Mouse (Mus musculus): ENCODE results near the gene Shc1.

Shc1 gene

DNA sequence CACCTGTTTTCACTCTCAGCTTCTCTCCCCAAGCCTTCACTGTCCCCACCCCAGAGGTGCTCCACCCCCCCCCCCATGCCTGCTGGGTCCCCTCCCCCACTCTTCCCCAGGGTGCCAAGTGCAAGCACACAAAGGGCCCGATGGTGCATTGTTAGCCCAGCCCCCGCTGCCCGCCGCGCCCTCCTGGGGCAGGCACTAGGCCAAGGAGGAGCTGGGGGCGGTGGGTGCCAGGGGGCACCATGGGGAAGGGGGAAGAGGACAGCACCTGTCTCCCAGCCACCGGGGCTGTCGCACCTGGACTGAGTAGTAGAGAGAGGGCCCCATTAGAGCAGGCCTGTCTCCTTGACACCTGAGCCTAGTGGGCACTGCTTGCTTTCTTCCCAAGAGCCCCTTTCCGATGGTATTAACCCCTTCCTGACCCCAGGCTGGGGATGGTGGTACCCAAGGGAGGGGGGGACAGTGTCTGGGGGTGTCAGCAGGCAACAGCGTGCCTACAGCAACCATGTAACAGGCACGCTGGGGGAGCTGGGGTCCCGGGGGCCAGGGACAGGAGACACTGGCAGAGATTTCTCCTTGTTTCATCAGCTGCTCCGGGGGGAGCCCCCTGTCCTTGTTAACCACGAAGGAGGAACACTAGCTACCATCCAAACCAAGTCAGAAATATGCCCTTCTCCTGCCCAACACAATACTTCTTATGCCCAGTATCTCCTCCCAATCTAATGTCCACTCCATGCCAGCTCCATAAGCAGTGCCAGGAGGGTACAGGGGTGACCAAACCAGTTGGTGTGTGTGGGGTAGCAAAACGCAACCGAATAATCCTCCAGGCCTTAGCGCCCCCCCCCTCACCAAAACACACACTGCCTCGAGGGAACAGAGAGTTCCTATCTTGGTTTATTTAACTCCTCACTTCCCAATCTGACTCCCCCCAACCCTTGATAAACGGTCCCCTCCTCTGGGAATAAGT lies 27.3 kb upstream of the Shc1 start:
- DNase-seq (ENCODE audit: low spot score): peak; percentile 13

DNA sequence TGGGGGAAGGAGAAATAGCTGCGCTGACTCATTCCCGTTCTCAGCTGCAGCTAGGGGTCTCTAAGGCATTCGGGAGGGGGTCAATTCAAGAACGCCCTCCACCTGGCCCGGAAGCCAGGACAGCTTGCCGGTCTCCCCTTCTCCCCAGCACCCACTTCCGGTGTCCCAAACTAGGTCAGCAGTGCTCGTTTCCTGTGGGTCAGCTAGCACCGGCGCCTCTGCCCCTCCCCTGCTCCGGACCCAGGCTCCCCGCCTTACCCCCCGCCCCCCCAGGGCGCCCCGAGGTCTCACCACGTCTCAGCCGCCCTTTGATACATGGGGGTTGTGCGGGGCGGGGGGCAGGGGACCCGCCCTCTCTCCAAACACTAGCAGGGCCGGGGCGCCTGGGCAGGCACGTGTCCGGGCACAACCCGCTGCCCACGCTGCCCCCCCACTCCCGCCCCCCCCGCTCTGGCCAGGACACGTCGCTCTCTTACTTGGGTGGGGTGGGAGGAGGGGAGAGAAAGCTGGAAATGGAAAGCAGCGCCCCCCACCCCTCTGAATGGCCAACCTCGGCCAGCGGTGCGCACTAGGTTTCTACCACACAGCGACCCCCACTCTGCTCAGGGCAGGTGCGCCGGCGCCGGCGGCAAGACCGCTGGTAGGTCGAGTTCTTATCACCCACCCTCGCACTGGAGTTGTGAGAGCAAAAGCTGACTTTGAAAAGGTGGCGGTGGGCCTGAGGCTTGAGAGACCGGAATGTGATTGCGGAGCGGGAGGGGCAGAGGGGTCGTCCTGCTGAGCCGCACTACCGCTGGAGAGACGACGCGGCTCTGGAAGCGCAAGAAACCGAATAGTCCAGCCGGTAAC lies 26.4 kb upstream of the Shc1 start:
- peak; percentile 66 for DNase-seq (ENCODE audit: low spot score)

DNA sequence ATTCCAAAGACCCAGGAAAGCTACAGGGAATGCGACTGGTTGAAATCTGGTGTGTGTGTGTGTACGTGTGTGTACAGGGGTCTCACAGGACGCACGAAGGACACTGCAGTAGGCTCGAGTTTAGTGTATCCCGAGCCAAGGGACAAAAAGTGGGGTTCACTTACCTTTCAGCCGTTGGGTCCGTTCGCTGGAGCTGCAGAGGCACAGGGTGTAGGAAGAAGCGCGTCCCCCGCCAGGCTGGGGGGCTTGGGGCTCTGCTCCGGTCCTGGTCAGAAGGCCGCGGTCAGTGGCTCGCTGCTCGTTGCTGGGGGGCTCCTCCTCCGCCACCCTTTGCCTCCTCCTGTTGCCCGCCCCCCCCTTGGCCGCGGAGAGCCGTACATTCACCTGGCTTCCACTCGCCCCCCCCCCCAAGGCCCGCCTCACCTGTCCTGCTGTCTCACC lies 25.4 kb upstream of the Shc1 start:
- DNase-seq (ENCODE audit: low spot score): peak; percentile 29

DNA sequence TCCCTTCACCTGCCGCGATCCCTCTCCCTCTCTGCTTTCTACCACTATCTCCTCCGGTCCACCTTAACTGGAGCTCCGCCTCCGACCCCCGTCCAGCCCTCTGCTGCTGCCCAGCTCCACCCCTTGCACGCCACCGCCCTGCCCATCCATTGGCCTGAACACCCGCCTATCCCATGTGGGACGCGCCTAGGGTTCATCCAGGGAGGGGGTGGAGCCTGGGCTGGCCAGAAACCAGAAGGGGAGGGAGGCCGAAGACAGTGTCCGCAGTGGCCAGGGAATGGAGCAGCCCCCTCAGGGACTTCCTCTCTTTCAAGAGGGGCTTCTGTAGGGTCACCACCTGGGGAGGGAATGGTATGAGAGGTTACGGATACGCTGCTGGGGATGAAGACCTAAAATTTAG lies 24.6 kb upstream of the Shc1 start:
- DNase-seq (ENCODE audit: low spot score): peak; percentile 96

DNA sequence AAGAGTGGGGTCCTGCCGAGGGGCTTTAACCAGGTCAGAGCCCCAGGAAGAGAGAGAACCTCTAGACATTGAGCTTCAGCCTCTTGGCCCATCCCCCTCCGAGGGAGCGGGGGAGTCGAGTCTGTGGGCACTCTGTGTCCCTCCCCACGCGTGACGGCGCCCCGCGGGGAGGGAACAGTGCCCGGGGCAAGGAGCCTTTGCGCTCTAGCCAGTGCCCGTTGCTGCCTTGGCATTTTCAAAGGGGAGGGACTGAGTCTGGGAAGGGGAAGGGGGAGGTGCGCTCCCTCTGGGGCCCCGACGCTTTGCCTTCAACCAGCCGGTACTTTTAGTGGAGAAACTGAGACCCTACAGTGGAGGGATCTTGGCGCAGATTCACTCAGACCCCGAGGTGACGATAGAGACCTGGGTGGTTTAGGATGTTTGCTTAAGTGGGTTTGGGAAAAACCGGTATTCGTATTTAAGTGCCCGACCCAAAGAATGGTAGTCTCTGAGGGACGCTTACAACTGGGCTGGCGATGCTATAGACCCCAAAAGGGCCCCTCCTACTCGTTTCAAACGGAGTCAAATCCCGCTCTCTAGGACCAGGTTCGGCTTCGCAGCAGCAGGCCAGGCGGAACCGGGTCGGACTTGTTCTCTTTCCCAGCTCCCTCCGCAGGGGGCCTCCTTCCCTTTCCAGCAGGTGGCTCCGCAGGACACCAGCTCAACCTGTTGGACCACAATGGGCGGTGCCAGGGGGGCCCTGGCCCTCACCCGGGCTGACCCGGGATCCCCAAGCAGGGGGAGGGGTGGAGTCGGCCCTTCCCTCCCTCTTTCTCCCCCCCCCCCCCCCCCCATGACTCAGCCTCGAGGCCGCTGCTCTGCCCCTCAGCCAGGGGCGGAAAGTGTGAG lies 24.0 kb upstream of the Shc1 start, which contains the start of gene Zbtb7b:
Gene Zbtb7b, minus strand, starts transcription at position 771 of the 888 bp plus-strand sequence.
- peak; percentile 73 for DNase-seq (ENCODE audit: low spot score)

DNA sequence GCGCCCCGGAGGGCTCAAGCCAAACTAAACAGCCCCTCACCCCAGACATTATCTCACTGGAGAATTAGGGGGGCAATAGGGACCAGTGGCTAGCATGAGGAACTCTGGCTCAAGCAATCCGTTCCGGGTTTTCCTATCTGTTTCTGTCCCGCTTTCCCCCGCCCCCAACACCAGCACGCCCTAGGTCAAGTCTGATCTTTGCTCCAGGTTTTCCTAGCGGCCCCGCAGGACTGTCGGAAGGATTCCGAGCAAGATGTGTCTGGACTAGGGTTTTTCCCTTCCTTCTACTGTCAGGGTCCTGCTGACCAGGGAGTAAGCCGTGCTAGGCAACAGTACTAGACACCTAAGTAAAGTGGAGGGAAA lies 23.4 kb upstream of the Shc1 start:
- DNase-seq (ENCODE audit: low spot score): peak; percentile 93

DNA sequence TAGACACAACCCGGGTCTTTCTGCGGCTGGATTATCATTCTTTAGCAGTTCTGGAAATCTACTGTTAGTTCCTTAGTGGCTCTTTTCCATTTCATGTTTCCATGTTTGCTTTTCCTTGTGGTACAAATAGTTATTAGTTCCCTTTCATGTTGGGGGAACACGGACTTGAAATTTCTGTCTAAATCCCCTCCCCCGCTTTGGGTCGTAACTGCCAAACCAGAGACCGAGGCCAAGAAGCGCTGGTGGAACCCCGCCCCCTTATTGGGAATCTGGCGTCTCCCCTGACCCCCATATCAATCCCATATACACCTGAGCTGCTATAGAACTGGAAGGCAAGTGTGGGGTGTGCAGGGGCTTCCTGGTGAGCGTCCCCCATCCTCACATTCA lies 22.8 kb upstream of the Shc1 start:
- no peak for DNase-seq (ENCODE audit: low spot score)

DNA sequence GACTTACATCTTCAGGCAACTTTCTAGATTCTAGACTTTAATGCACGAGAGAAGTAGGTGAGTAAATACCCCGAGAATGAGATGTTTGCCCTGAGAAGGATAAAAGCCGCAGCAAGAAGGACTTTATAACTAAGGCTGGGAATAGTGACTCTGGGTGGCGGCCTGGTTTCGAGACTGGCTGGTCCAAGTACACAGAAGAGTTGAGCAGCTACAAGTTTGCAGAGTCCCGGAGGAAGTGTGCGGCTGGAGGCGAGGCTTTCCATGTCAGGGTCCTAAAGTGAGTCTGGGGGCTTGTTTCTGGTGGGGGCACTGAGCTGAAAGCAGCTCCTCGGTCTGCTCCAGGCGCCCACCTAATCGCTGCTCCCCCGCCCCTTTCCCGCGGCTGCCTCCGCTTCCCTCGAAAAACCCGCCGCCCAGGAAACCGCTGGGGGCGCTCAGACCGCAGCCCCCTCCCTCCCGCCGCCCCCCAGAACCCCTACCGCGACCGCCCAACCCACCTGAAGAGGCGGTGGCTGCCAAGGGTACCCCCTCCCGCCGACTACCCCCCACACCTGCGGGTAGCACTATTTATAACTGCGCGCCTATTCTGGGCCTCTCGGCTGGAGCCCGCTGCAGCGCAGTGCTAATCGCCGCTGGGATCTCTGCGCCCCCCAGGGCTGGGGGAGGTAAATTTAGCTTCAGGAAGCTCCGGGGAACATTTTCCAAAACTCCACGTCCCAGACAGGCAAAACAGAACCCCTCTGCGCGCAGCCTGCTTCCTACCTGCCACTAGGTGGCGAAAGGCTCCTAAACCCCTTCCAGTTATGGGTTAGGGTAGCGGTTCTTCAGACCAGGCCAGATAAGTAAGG lies 22.2 kb upstream of the Shc1 start:
- DNase-seq (ENCODE audit: low spot score): peak; percentile 87

DNA sequence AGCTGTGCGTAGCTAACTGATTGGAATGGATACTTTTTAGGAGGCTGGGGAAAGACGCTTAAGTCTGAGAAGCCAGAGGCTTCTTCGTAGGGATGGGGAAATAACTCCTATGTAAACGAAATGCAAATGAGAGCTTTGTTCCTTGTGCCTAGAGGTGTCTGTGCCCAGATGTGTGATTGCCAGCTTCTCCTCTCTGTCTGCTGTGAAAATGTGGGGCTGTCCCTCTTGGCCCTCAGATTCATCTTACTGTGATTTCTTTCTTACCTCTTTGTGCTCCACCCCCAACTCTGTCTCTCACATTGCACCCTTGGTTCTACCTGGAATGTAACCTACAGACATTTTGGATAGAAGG lies 21.6 kb upstream of the Shc1 start:
- no peak for DNase-seq (ENCODE audit: low spot score)

DNA sequence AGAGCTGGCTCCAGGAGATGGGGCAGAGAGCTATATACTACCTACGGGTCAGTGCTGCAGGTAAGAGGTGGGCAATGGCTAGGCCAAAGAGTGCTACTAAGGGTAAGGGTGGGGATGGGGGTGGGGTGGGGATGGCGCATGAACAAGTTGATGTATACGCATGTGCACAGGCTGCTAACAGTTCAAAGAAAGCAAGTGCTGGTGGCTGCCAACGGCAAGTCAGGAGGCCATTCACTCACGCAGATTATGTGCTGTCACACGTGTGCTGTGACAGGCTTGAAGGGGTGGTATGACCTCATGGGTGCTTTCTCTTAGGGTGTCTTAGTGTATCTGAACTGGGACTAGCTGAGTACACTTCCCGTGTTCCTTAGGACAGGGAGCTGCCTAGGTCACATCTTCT lies 16.9 kb upstream of the Shc1 start:
- no peak for DNase-seq (ENCODE audit: low spot score)

DNA sequence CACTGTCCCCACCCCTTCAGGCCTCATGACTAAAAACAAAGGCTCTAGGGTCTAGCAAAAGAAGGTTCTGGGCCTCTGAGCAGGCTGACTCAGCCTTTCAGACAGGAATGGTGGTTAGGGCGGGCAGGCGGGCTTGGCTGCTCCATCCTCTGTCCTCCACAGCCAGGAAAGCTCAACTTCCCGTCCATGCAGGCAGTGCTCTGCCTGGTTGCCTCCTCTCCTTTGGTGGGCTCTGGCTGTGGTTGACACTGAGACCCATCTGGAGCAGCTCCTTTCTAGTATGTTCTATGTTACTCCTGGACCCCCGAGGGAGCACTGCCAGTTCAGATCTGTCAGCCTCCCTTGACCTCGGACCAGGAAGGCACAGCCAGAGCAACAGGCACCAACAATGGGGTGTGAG lies 15.6 kb upstream of the Shc1 start, which contains the start of gene Lenep:
Gene Lenep, minus strand, starts transcription at position 101 of the 400 bp plus-strand sequence.
- no peak for DNase-seq (ENCODE audit: low spot score)

DNA sequence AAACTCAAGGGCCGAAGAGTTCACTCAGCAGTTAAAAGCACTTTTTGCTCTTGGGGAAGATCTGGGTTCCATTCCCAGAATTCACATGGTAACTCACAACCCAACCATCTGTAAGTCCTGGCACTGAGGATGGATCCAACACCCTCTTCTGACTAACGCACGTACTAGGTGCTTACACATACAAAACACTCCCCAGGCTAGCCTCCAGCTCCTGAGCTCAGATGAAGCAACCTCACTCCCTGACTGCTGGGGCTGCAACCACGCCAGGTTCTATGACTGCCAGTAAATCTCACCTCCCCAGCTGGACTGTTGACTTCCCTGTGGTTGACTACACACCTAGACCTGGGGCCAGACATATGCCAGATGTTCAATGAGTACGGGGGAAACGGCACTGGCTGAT lies 11.4 kb upstream of the Shc1 start:
- no peak for DNase-seq (ENCODE audit: low spot score)

DNA sequence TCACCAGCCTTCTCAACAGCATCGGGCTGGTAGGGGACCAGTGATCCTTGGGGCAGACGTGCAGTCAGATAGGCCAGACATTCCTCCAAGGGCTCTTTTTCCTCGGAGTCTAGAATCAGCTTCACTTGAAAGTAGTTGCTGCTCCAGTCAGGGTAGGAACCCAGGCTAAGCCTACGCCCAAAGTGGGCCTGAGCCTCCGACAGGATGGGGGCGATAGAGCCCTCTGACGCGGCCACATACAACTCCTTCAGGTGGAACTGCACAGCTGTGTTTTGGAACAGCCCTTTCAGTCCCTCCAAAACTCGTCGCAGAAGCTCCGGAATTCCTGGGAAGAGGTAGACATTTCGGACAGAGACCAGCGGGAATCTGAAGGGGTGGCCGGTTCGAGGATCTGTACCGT lies 9.8 kb upstream of the Shc1 start:
- DNase-seq (ENCODE audit: low spot score): no peak

DNA sequence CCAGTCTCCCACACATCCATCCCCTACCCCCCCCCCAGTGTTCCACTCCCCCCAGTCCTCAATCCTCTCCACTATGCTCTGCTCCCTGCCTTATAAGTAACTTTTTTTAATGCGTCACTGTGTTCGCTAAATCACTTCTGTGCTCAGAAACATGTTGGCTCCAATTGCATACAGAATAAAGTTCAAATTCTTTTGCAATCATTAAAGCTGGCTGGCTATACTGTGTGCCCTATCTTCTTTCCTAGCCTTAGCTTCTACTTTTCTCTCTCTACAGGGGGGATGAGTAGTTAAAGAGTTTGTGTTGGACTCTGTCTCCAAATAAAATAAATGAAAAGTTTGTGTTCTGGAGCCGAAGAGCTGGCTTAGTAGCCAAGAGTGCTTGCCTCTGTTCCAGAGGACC lies 8.5 kb upstream of the Shc1 start:
- DNase-seq (ENCODE audit: low spot score): no peak

DNA sequence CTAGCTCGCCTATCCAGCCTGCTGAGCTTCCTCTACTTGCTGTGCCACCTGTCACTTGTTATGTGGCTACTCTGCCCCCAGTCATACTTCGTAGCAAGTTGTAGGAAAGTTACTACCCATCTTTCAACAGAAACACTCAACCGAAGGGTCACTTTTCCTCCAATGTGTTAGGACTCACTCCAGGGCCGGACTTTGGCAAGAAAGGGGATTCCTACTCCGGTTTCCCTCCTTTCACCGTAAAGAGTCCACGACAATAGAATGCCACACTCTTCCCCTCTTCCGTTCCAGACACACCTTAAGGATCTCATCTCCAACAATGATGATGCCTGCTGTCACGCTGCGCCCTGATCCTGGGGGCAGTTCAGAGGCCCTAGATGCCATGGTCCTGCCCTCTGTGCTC lies 7.4 kb upstream of the Shc1 start:
- no peak for DNase-seq (ENCODE audit: low spot score)

DNA sequence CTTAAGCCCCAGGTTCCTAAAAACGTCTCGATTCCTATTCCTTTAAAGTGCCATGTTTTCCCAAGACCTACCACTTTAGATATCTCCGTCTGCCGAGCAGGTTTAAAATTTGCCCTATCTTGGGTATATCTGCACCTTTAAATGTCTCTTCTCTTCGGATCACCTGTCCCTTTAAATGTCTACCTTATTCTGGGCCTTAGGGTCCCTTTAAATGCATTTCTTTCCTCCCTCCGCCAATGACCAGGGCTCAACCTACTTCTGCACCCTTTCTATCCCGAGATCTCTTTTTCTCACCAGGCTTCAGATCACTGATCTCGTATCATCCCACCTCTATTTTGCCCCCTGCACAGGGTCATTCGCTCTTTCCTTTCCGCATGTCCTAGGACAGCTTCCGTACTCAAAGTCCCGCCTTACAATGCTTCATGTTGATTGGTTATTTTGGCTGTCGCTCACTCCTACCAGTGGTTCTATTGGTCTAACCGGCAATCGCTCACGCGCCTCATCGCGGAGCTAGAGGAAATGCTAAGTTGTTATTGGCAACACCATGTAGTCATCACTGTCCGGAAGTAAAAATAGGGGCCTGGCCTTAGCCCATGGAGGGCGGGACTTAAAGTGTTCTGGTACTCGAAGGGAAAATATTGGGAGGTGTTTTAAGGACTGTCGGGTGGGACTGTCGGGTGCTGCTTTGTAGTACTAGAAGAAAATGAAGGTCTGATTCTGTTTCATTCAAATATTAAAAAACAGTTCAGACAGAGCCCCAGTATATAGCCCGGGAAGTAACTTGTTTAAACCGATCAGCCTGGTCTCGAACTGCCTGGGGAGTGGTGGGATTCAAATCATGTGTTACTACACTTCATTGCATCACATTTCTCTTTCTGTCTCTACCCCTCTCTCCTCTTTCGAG lies 6.5 kb upstream of the Shc1 start, which contains the start of gene Flad1:
Gene Flad1, minus strand, starts transcription at position 381 of the 904 bp plus-strand sequence.
- DNase-seq (ENCODE audit: low spot score): peak; percentile 100

DNA sequence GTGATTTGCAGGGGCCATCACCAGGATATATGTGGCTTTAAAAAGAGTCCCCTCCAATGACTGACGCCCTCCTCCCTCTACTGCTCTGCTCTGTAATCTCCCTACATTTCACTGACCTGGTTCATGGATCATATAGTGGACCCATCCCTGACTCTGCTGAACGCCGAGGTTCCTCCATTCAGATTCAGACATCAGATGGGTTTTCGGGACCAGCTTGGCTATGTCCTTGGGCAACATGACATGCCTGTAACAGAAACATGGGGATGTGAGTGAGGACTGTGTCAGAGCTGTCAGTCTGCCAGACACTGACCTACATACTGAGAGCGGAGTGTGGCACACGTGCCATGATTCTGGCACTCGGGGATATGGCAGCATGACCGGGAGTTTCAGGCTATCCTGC lies 2.1 kb upstream of the Shc1 start:
- DNase-seq (ENCODE audit: low spot score): no peak

DNA sequence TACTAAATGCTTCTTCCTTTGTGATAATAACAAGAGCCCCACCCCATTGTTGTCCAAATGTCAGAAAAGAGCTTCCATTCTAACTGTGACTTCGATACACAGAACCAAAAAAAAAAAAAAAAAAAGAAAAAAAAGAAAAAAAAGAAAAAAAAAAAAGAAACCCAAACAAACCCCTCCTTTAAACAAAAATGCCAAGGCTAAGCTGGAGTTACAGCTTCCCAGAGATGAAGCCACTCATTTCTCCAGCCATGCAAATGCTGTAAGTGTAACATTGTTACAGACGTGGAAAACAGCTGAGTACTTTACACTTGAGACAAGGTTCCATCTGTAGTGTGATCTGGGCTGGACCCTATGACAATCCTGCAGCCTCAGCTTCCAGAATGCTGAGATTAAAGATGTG lies 1.1 kb upstream of the Shc1 start:
- DNase-seq (ENCODE audit: low spot score): no peak

DNA sequence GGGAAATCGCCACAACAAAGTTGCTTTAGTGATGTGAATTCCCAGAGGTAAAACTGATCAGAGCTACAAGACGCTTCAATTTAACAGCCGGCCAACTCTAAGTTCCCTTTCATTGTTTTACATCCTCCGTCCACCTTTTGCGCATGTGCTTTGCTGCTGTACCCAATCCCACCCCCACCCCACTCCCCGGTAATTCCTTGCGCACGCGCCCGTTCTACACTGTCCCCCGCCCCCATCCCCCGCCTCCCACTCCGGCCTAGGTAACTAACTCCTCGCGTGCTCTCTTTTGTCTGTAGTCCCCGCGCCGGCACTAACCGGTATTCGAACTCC lies 438 bp upstream of the Shc1 start:
- DNase-seq (ENCODE audit: low spot score): no peak

DNA sequence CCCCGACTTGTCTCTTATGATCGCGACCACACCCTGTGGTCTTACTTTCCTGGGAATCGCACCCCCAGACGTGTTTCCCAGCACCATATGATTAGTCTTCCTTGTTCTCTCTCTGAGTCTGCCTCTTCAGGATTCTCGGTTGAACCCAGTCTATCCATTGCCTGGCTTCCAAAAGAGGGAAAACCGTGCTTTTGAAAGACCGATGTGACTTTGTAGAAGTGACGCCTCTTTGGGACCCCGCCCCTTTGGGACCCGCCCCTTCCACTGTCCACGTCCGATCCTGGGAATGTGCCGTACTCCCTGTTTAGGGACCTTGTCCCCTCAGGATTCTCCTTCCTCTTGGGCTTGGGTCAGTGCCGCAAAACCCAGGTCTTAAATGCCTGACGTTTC lies 613 bp downstream of the Shc1 start:
- DNase-seq (ENCODE audit: low spot score): no peak

Data from retina, embryonic 14.5 days (tissue).